Comparison of ENCODE assay signal across 8 mouse cellular contexts in genomic region chr1:162077454-162077853, GRCm38 (mm10).
DNase-seq lines count a peak whose midpoint lies in the region; ATAC-seq lines count a peak whose summit lies in the region.
"Had no signal": no experiment of that assay in that cellular context is flagged by ENCODE, and none has a peak within 500 bp of the region (broad histone marks: within the 10 kb centered on the region; RNA-seq: fewer than 3 reads in every experiment).

No protein-coding gene starts in this region.

- H3K9ac ChIP-seq in kidney, embryonic 16.5 days (replicated peaks; ENCODE audit: low read length) = no peak overlapping the region
- H3K9ac ChIP-seq in limb, embryonic 11.5 days (ENCODE audit: low read length) = no peak overlapping the region; the same call in 1 of the 2 replicates
- H3K9ac ChIP-seq: neural tube, embryonic 12.5 days had no signal

- 62% methylated on average over 6 of the region's 6 CpGs for WGBS in kidney, embryonic 16.5 days
- 57% methylated on average over 6 of the region's 6 CpGs for WGBS in limb, embryonic 11.5 days

- no peak for DNase-seq in kidney, postnatal 36 days
- DNase-seq in brain, adult 2 months (ENCODE audit: low read depth, low spot score) = peak; percentile 83
- DNase-seq in cerebellum, adult 8-10 months = peak; percentile 55
- peak; percentile 36 for DNase-seq in limb, embryonic 11.5 days (ENCODE audit: low spot score)
- no peak for DNase-seq in thymus, postnatal 36 days
- no peak for DNase-seq in liver

- H3K4me1 ChIP-seq in kidney, embryonic 16.5 days (ENCODE audit: insufficient read depth, low read length) = peaks cover 37% of the 10 kb centered on the region
- peaks cover 14% of the 10 kb centered on the region for H3K4me1 ChIP-seq in limb, embryonic 11.5 days (ENCODE audit: control insufficient read depth, insufficient read depth, low read length)

- no peaks in the 10 kb centered on the region for H3K27me3 ChIP-seq in kidney, embryonic 16.5 days (ENCODE audit: insufficient read depth, low read length)
- H3K27me3 ChIP-seq in limb, embryonic 11.5 days (ENCODE audit: control insufficient read depth, insufficient read depth, low read length) = no peaks in the 10 kb centered on the region
- H3K27me3 ChIP-seq: neural tube, embryonic 12.5 days had no signal

- peak overlapping the region; percentile 93 for H3K27ac ChIP-seq in kidney, embryonic 16.5 days (ENCODE audit: low read length)
- H3K27ac ChIP-seq in limb, embryonic 11.5 days (replicated peaks; ENCODE audit: low read depth, low read length) = peak overlapping the region; percentile 98
- H3K27ac ChIP-seq: neural tube, embryonic 12.5 days had no signal

- no peaks in the 10 kb centered on the region for H3K9me3 ChIP-seq in kidney, embryonic 16.5 days (ENCODE audit: low read length)
- no peaks in the 10 kb centered on the region for H3K9me3 ChIP-seq in limb, embryonic 11.5 days (ENCODE audit: control insufficient read depth, low read length)
- H3K9me3 ChIP-seq: neural tube, embryonic 12.5 days had no signal

- H3K36me3 ChIP-seq in kidney, embryonic 16.5 days (ENCODE audit: insufficient read depth, low read length) = no peaks in the 10 kb centered on the region
- H3K36me3 ChIP-seq in limb, embryonic 11.5 days (ENCODE audit: control insufficient read depth, insufficient read depth, low read length) = no peaks in the 10 kb centered on the region
- H3K36me3 ChIP-seq: neural tube, embryonic 12.5 days had no signal

- no peak overlapping the region for H3K4me3 ChIP-seq in kidney, embryonic 16.5 days (ENCODE audit: low read length)
- no peak overlapping the region for H3K4me3 ChIP-seq in limb, embryonic 11.5 days (ENCODE audit: low read depth, low read length)
- H3K4me3 ChIP-seq: neural tube, embryonic 12.5 days had no signal

- no peak overlapping the region for H3K4me2 ChIP-seq in kidney, embryonic 16.5 days (replicated peaks; ENCODE audit: low read depth, low read length)
- H3K4me2 ChIP-seq in limb, embryonic 11.5 days (ENCODE audit: low read depth, severe bottlenecking) = no peak overlapping the region
- H3K4me2 ChIP-seq: neural tube, embryonic 12.5 days had no signal

- ATAC-seq in kidney, embryonic 16.5 days (ENCODE audit: low FRiP score, low TSS enrichment) = 0 out of 2 replicates have a peak, but pooled peaks have one; percentile 16
- ATAC-seq in limb, embryonic 11.5 days (ENCODE audit: insufficient number of reproducible peaks, low FRiP score, low TSS enrichment, low read depth) = no peak

Comparison
In these comparisons a context has a peak if more than half of its experiments do, and no peak if none do; other contexts are left out.
1. DNase-seq: peak in brain, adult 2 months (single experiment), cerebellum, adult 8-10 months (single experiment) and limb, embryonic 11.5 days (single experiment); none in kidney, postnatal 36 days (0 of 2), thymus, postnatal 36 days (0 of 2) and liver (single experiment).